In genomic region chr7:6410043-6410442, GRCm38 (mm10) we compare ENCODE assay signal across 8 mouse cellular contexts. TPM values are rescaled to one million over a fixed set of nuclear protein-coding genes. Genes with fewer than 3 reads are reported as not detected.
DNase-seq lines count a peak whose midpoint lies in the region; ATAC-seq and TF ChIP-seq lines count a peak whose summit lies in the region.

Gene Gm20715 (plus strand): TSS chr7:6410277.

- H3K27me3 ChIP-seq in forebrain, embryonic 14.5 days (replicated peaks; ENCODE audit: control insufficient read depth, insufficient read depth, low read length) = no peaks in the 10 kb centered on the region
- no peaks in the 10 kb centered on the region for H3K27me3 ChIP-seq in heart, postnatal 0 days (ENCODE audit: control insufficient read depth, insufficient read depth, low read length)
- no peaks in the 10 kb centered on the region for H3K27me3 ChIP-seq in liver, embryonic 13.5 days
- no peaks in the 10 kb centered on the region for H3K27me3 ChIP-seq in neural tube, embryonic 11.5 days (ENCODE audit: control insufficient read depth, insufficient read depth, low read length)
- H3K27me3 ChIP-seq in testis, adult 2 months (ENCODE audit: control insufficient read depth, insufficient read depth, low read length) = no peaks in the 10 kb centered on the region

- H3K36me3 ChIP-seq in forebrain, embryonic 14.5 days (ENCODE audit: control insufficient read depth, insufficient read depth, low read length) = no peaks in the 10 kb centered on the region
- no peaks in the 10 kb centered on the region for H3K36me3 ChIP-seq in heart, postnatal 0 days (replicated peaks; ENCODE audit: control insufficient read depth, insufficient read depth, low read length)
- H3K36me3 ChIP-seq in liver, embryonic 13.5 days = no peaks in the 10 kb centered on the region
- no peaks in the 10 kb centered on the region for H3K36me3 ChIP-seq in neural tube, embryonic 11.5 days (ENCODE audit: control insufficient read depth, insufficient read depth, low read length)
- H3K36me3 ChIP-seq in testis, adult 2 months (ENCODE audit: control insufficient read depth, insufficient read depth, low read length) = no peaks in the 10 kb centered on the region; the same call in 1 of the 2 replicates

- peak; percentile 76 for ATAC-seq in forebrain, embryonic 14.5 days
- peak; percentile 97 for ATAC-seq in heart, postnatal 0 days (ENCODE audit: insufficient read depth, low read depth)
- peak; percentile 86 for ATAC-seq in liver, embryonic 13.5 days (ENCODE audit: low read depth)
- ATAC-seq in neural tube, embryonic 11.5 days (ENCODE audit: insufficient read depth, low FRiP score, low TSS enrichment) = peak; percentile 72

- no peaks in the 10 kb centered on the region for H3K4me1 ChIP-seq in forebrain, embryonic 14.5 days (ENCODE audit: control insufficient read depth, insufficient read depth, low read length)
- no peaks in the 10 kb centered on the region for H3K4me1 ChIP-seq in heart, postnatal 0 days (ENCODE audit: control insufficient read depth, insufficient read depth)
- no peaks in the 10 kb centered on the region for H3K4me1 ChIP-seq in liver, embryonic 13.5 days (replicated peaks)
- no peaks in the 10 kb centered on the region for H3K4me1 ChIP-seq in neural tube, embryonic 11.5 days (ENCODE audit: control insufficient read depth, insufficient read depth, low read length)
- H3K4me1 ChIP-seq in testis, adult 2 months (ENCODE audit: control insufficient read depth, insufficient read depth, low read length) = peaks cover 4% of the 10 kb centered on the region

- no peak for TF ChIP-seq CTCF in heart, postnatal 0 days (IDR thresholded peaks at IDR 0.05; ENCODE audit: low read depth)
- peak; percentile 56; the same call in 1 of the 2 replicates for TF ChIP-seq CTCF in testis, adult 2 months (IDR thresholded peaks at IDR 0.05; ENCODE audit: control insufficient read depth, insufficient read depth, insufficient replicate concordance, low read depth, low read length)

- no peak within 1 kb of the TSS for H3K9ac ChIP-seq in forebrain, embryonic 14.5 days (ENCODE audit: low read length)
- no peak within 1 kb of the TSS for H3K9ac ChIP-seq in heart, postnatal 0 days (replicated peaks; ENCODE audit: low read depth, low read length)
- no peak within 1 kb of the TSS for H3K9ac ChIP-seq in liver, embryonic 13.5 days
- H3K9ac ChIP-seq in neural tube, embryonic 11.5 days (ENCODE audit: low read length) = no peak within 1 kb of the TSS

- no peak within 1 kb of the TSS for H3K4me2 ChIP-seq in forebrain, embryonic 14.5 days (ENCODE audit: low read length)
- H3K4me2 ChIP-seq in heart, postnatal 0 days (ENCODE audit: low read depth, low read length) = no peak within 1 kb of the TSS
- H3K4me2 ChIP-seq in liver, embryonic 13.5 days = no peak within 1 kb of the TSS
- no peak within 1 kb of the TSS for H3K4me2 ChIP-seq in neural tube, embryonic 11.5 days (ENCODE audit: low read depth)

- H3K4me3 ChIP-seq in forebrain, embryonic 14.5 days (ENCODE audit: low read depth, low read length) = no peak within 1 kb of the TSS
- H3K4me3 ChIP-seq in heart, postnatal 0 days (ENCODE audit: low read depth, low read length) = no peak within 1 kb of the TSS
- no peak within 1 kb of the TSS for H3K4me3 ChIP-seq in liver, embryonic 13.5 days (replicated peaks)
- H3K4me3 ChIP-seq in neural tube, embryonic 11.5 days (ENCODE audit: low read depth, low read length) = no peak within 1 kb of the TSS
- H3K4me3 ChIP-seq in testis, adult 2 months (ENCODE audit: control insufficient read depth, low read depth, low read length) = peak within 1 kb of the TSS; percentile 84

- peak; percentile 82 for TF ChIP-seq POLR2A in testis, adult 2 months (IDR thresholded peaks at IDR 0.05; ENCODE audit: control insufficient read depth, low read depth, low read length)

- no peak within 1 kb of the TSS for H3K27ac ChIP-seq in forebrain, embryonic 14.5 days (ENCODE audit: low read depth, low read length)
- H3K27ac ChIP-seq in heart, postnatal 0 days (ENCODE audit: low read depth) = no peak within 1 kb of the TSS
- no peak within 1 kb of the TSS for H3K27ac ChIP-seq in liver, embryonic 13.5 days
- no peak within 1 kb of the TSS for H3K27ac ChIP-seq in neural tube, embryonic 11.5 days (ENCODE audit: low read depth, low read length)
- peak within 1 kb of the TSS; percentile 90 for H3K27ac ChIP-seq in testis, adult 2 months (ENCODE audit: control insufficient read depth, insufficient read depth, low read depth, low read length)

- TF ChIP-seq EP300 in heart, postnatal 0 days (IDR thresholded peaks at IDR 0.05; ENCODE audit: low read depth) = no peak

- DNase-seq in 416B (ENCODE audit: low read depth) = peak; percentile 93
- peak; percentile 96 for DNase-seq in adrenal gland, postnatal 10 days
- peak; percentile 86 for DNase-seq in forebrain, embryonic 14.5 days (ENCODE audit: low spot score)
- peak; percentile 90 for DNase-seq in heart, postnatal 0 days (ENCODE audit: low spot score)
- peak; percentile 96 to 100 for DNase-seq in kidney, postnatal 25 days
- DNase-seq in liver, embryonic 13.5 days = peak; percentile 71
- peak; percentile 84 for DNase-seq in neural tube, embryonic 11.5 days (ENCODE audit: low spot score)

- no peaks in the 10 kb centered on the region for H3K9me3 ChIP-seq in forebrain, embryonic 14.5 days (replicated peaks; ENCODE audit: control insufficient read depth, low read length)
- no peaks in the 10 kb centered on the region for H3K9me3 ChIP-seq in heart, postnatal 0 days (replicated peaks; ENCODE audit: control insufficient read depth, low read length)
- H3K9me3 ChIP-seq in liver, embryonic 13.5 days (replicated peaks) = no peaks in the 10 kb centered on the region
- no peaks in the 10 kb centered on the region; the same call in 1 of the 2 replicates for H3K9me3 ChIP-seq in neural tube, embryonic 11.5 days (ENCODE audit: control insufficient read depth, low read length)

- 1% methylated on average over 17 of the region's 17 CpGs for WGBS in forebrain, embryonic 14.5 days
- WGBS in heart, postnatal 0 days = under 1% methylated on average over 17 of the region's 17 CpGs
- WGBS in liver, embryonic 13.5 days (ENCODE audit: insufficient replicate concordance) = 3% methylated on average over 17 of the region's 17 CpGs
- WGBS in neural tube, embryonic 11.5 days = under 1% methylated on average over 17 of the region's 17 CpGs

RNA-seq across cellular contexts. Expression of gene Gm20715, which starts in this region (rescaled TPM):
- total RNA-seq in adrenal gland, postnatal 10 days (2021) = under 1 TPM in 1 of 2 experiments, not detected in 1; 0.09 TPM
- not detected in 2 replicates for polyA plus RNA-seq in forebrain, embryonic 14.5 days (2014; fragmentation: Nextera tagmentation; extraction: Ambion mirVana)
- not detected in 2 replicates for total RNA-seq in heart, postnatal 0 days (2014; rRNA removed; ENCODE audit: low replicate concordance)
- not detected in 2 replicates for polyA plus RNA-seq in heart, postnatal 0 days (2015; fragmentation: Nextera tagmentation; extraction: Ambion mirVana)
- polyA plus RNA-seq in liver, embryonic 13.5 days (2015; fragmentation: Nextera tagmentation; extraction: Ambion mirVana) = not detected in 2 replicates
- polyA plus RNA-seq in neural tube, embryonic 11.5 days (2014; fragmentation: Nextera tagmentation; extraction: Ambion mirVana) = not detected in 2 replicates
- 1.7 and 2.4 TPM in 2 replicates for polyA plus RNA-seq in testis, adult 2 months (2012; rRNA removed)

Comparison
In these comparisons a context has a peak if more than half of its experiments do, and no peak if none do; other contexts are left out.
1. Peak in DNase-seq in adrenal gland, postnatal 10 days; RNA of the gene not detected or under 1 TPM.
2. Peak in DNase-seq and ATAC-seq in forebrain, embryonic 14.5 days; RNA of the gene not detected or under 1 TPM.
3. Peak in DNase-seq and ATAC-seq in heart, postnatal 0 days; RNA of the gene not detected or under 1 TPM.
4. Peak in DNase-seq and ATAC-seq in liver, embryonic 13.5 days; RNA of the gene not detected or under 1 TPM.
5. Peak in DNase-seq and ATAC-seq in neural tube, embryonic 11.5 days; RNA of the gene not detected or under 1 TPM.